Mouse (Mus musculus) erythroblast, adult 5-6 weeks (primary cell): Measurements from ENCODE around the gene Map3k14. TPM values are rescaled to one million over a fixed set of nuclear protein-coding genes. Genes with fewer than 3 reads are reported as not detected.
A peak's percentile ranks its signal among the peaks of the same experiment; 100 is the strongest.
"Not testable (repeated sequence)": the region's sequence is repeated elsewhere in the genome, so short reads cannot be mapped to it uniquely, and the experiment has no call there.

Source experiments
- ATAC-seq: replicated peaks from 2 replicates; pipeline ENCODE4 v1.8.0; 2016; ENCODE audit warnings: moderate number of reproducible peaks, mild to moderate bottlenecking, moderate TSS enrichment, inconsistent platforms; ENCODE audit not compliant: poor library complexity, low FRiP score, severe bottlenecking
- total RNA-seq, 2 experiments: library from RNA; stranded (forward) in 1 of 2; stranded (reverse) in 1 of 2; fragments of 150-400 nt in 1 of 2; fragments of 200-764, 138-1000 nt in 1 of 2; gene quantifications; 2 replicates each; pipeline versions ENCODE4 v1.2.3 to v1.2.4; 2015 to 2017; ENCODE audit warnings: low replicate concordance in 2 of 2

Gene Map3k14
- total RNA-seq, 2 experiments from 2014 or later = 2.7 to 4.3 TPM

- ATAC-seq = no peak
These were observed 18.4 kb downstream of the Map3k14 start for GRCm38 (mm10) chr11:103248837-103249236.

GRCm38 (mm10) chr11:103247504-103248177, 19.6 kb downstream of the Map3k14 start:
- ATAC-seq = no peak

- ATAC-seq = no peak
These were observed 20.5 kb downstream of the Map3k14 start for GRCm38 (mm10) chr11:103246731-103247290.

- ATAC-seq = 0 out of 2 replicates have a peak, but pooled peaks have one; percentile 26
These were observed 21.1 kb downstream of the Map3k14 start for GRCm38 (mm10) chr11:103246081-103246730.

- ATAC-seq = no peak
These were observed 22.4 kb downstream of the Map3k14 start for GRCm38 (mm10) chr11:103244856-103245255.

GRCm38 (mm10) chr11:103240740-103241139, 26.5 kb downstream of the Map3k14 start:
- ATAC-seq = no peak

- no peak for ATAC-seq
These were observed 29.5 kb downstream of the Map3k14 start for GRCm38 (mm10) chr11:103237757-103238156.

GRCm38 (mm10) chr11:103236903-103237302, 30.4 kb downstream of the Map3k14 start:
- no peak for ATAC-seq

GRCm38 (mm10) chr11:103236431-103236830, 30.8 kb downstream of the Map3k14 start:
- no peak for ATAC-seq

- ATAC-seq = no peak
These were observed 31.6 kb downstream of the Map3k14 start for GRCm38 (mm10) chr11:103235702-103236101.

GRCm38 (mm10) chr11:103234447-103234846, 32.8 kb downstream of the Map3k14 start:
- ATAC-seq = no peak

GRCm38 (mm10) chr11:103232966-103233365, 34.3 kb downstream of the Map3k14 start:
- ATAC-seq = 0 out of 2 replicates have a peak, but pooled peaks have one; percentile 45

- no peak for ATAC-seq
These were observed 35.9 kb downstream of the Map3k14 start for GRCm38 (mm10) chr11:103231367-103231766.

GRCm38 (mm10) chr11:103230626-103231025, 36.6 kb downstream of the Map3k14 start:
- ATAC-seq = no peak

- no peak for ATAC-seq
These were observed 37.7 kb downstream of the Map3k14 start for GRCm38 (mm10) chr11:103229608-103230007.

GRCm38 (mm10) chr11:103223951-103224456, 43.3 kb downstream of the Map3k14 start:
- no peak for ATAC-seq

GRCm38 (mm10) chr11:103223444-103223843, 43.8 kb downstream of the Map3k14 start:
- no peak for ATAC-seq

GRCm38 (mm10) chr11:103222718-103223117, 44.6 kb downstream of the Map3k14 start:
- ATAC-seq = not testable (repeated sequence)

GRCm38 (mm10) chr11:103221437-103221836, 45.8 kb downstream of the Map3k14 start:
- ATAC-seq = no peak

GRCm38 (mm10) chr11:103219995-103220394, 47.3 kb downstream of the Map3k14 start:
- no peak for ATAC-seq

GRCm38 (mm10) chr11:103219259-103219658, 48.0 kb downstream of the Map3k14 start:
- ATAC-seq = no peak
